Mouse (Mus musculus) kidney, adult 2 months (tissue): ENCODE results near the gene Cstb.
A peak's percentile ranks its signal among the peaks of the same experiment; 100 is the strongest.

Experiments used
- CTCF ChIP-seq: fragments of 200-500 bp; conservative IDR thresholded peaks from 2 replicates; pipeline ENCODE4 v1.5.1; 2011; ENCODE audit warnings: low read depth, mild to moderate bottlenecking, control low read depth, low read length, moderate library complexity, mixed read lengths; ENCODE audit not compliant: insufficient read depth, insufficient read length
- POLR2A ChIP-seq: fragments of 200-500 bp; IDR thresholded peaks from one replicate; pipeline ENCODE4 v1.6.1; 2011; ENCODE audit warnings: low read depth, low read length, control low read depth

DNA sequence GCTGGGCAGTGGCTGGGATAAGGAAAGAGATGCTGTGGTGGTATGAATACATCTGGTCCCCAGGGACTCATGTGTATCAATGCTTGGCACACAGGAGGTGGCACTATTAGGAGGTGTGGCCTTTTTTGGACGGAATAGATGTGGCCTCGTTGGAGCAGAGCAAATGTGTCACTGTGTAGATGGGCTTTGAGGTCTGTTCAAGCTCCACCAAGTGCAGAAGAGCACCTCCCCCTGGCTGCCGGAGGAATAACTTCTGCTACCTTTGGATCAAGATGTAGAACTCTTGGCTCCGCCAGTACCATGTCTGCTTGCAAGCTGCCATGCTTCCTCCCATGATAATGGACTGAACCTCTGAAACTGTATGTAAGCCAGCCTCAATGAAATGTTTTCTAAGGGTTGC is 36.3 kb downstream of the Cstb start:
- TF ChIP-seq CTCF (peak; percentile 22; the same call in 1 of the 2 replicates), POLR2A (no peak)
